Mouse (Mus musculus) hindbrain, embryonic 12.5 days (tissue): ENCODE data around the gene Dmbt1. TPM values are rescaled to one million over a fixed set of nuclear protein-coding genes. Genes with fewer than 3 reads are reported as not detected.

Experiments
- ATAC-seq: fragments of 200-750 bp; cut with Nextera tagmentation; 2 replicates; pipeline ENCODE4 v1.8.0; 2017; ENCODE audit warnings: moderate TSS enrichment; ENCODE audit not compliant: low FRiP score
- H3K27ac ChIP-seq: fragments of 300-500 bp; sonication (generic); 2 replicates; pipeline ENCODE4 v1.5.1; 2016; ENCODE audit warnings: mild to moderate bottlenecking
- H3K27me3 ChIP-seq: fragments of 300-500 bp; sonication (generic); 2 replicates; pipeline ENCODE4 v1.6.1; 2016; ENCODE audit warnings: mild to moderate bottlenecking
- H3K36me3 ChIP-seq: fragments of 300-500 bp; sonication (generic); 2 replicates; pipeline ENCODE4 v1.6.1; 2016; ENCODE audit warnings: mild to moderate bottlenecking
- H3K4me1 ChIP-seq: fragments of 300-500 bp; sonication (generic); 2 replicates; pipeline ENCODE4 v1.6.1; 2016
- H3K4me2 ChIP-seq: fragments of 300-500 bp; sonication (generic); replicated peaks from 2 replicates; pipeline ENCODE4 v1.6.1; 2016; ENCODE audit warnings: mild to moderate bottlenecking
- H3K4me3 ChIP-seq: fragments of 300-500 bp; sonication (generic); 2 replicates; pipeline ENCODE4 v1.5.1; 2016; ENCODE audit warnings: mild to moderate bottlenecking
- H3K9ac ChIP-seq: fragments of 300-500 bp; sonication (generic); 2 replicates; pipeline ENCODE4 v1.6.1; 2016; ENCODE audit warnings: mild to moderate bottlenecking, moderate library complexity
- H3K9me3 ChIP-seq: fragments of 300-500 bp; sonication (generic); replicated peaks from 2 replicates; pipeline ENCODE4 v1.6.1; 2016; ENCODE audit warnings: mild to moderate bottlenecking
- WGBS: fragments of 180-500 bp; shearing (Covaris S2); methylation state at CpG from one replicate; pipeline ENCODE4 v1.1.7; 2016; 5-methylcytosine and 5-hydroxymethylcytosine counted together
- polyA plus RNA-seq: library from polyadenylated mRNA; unstranded; fragments of >200 nt; fragmentation: Nextera tagmentation; extraction: Ambion mirVana; gene quantifications from 2 replicates; pipeline ENCODE4 v1.2.1, GENCODE M21; 2016

Gene Dmbt1
- polyA plus RNA-seq, result not detected in 2 replicates

- Histone ChIP-seq H3K4me2 (no peak within 1 kb of the TSS), H3K27me3 (no peaks in the 10 kb centered on the region), H3K27ac (no peak within 1 kb of the TSS), H3K9me3 (no peaks in the 10 kb centered on the region), H3K4me3 (no peak within 1 kb of the TSS), H3K9ac (no peak within 1 kb of the TSS), H3K36me3 (no peaks in the 10 kb centered on the region), H3K4me1 (no peaks in the 10 kb centered on the region)
- no peak for ATAC-seq
- 84% methylated on average over 5 of the region's 5 CpGs for WGBS
Observed at GRCm38 (mm10) chr7:131031755-131032154, at the start of gene Dmbt1. Dmbt1 (plus strand) TSS chr7:131032053.

GRCm38 (mm10) chr7:130982371-130982770 is 49.5 kb upstream of the Dmbt1 start:
- 33% methylated on average over 4 of the region's 4 CpGs for WGBS
- Histone ChIP-seq H3K4me1 (peaks cover 5% of the 10 kb centered on the region; the same call in 1 of the 2 replicates), H3K9me3 (no peaks in the 10 kb centered on the region), H3K27ac (no peak overlapping the region), H3K9ac (no peak overlapping the region), H3K4me3 (no peak overlapping the region), H3K27me3 (no peaks in the 10 kb centered on the region), H3K4me2 (no peak overlapping the region), H3K36me3 (no peaks in the 10 kb centered on the region)
- ATAC-seq, result no peak

GRCm38 (mm10) chr7:130982881-130983280 is 49.0 kb upstream of the Dmbt1 start:
- Histone ChIP-seq H3K9ac (no peak overlapping the region), H3K27me3 (no peaks in the 10 kb centered on the region), H3K4me2 (no peak overlapping the region), H3K4me1 (peaks cover 5% of the 10 kb centered on the region; the same call in 1 of the 2 replicates), H3K9me3 (no peaks in the 10 kb centered on the region), H3K4me3 (no peak overlapping the region), H3K36me3 (no peaks in the 10 kb centered on the region), H3K27ac (no peak overlapping the region)
- WGBS, result 79% methylated on average over 3 of the region's 3 CpGs
- ATAC-seq, result no peak

GRCm38 (mm10) chr7:130984294-130984693 is 47.6 kb upstream of the Dmbt1 start:
- no peak for ATAC-seq
- Histone ChIP-seq H3K9ac (no peak overlapping the region), H3K27ac (no peak overlapping the region), H3K4me3 (no peak overlapping the region), H3K9me3 (no peaks in the 10 kb centered on the region), H3K27me3 (no peaks in the 10 kb centered on the region), H3K4me2 (no peak overlapping the region), H3K4me1 (peaks cover 5% of the 10 kb centered on the region; the same call in 1 of the 2 replicates), H3K36me3 (no peaks in the 10 kb centered on the region)
- 83% methylated on average over 7 of the region's 7 CpGs for WGBS

- no peaks in the 10 kb centered on the region for H3K36me3 ChIP-seq
- no peak overlapping the region for H3K9ac ChIP-seq
- WGBS, result 76% methylated on average over 12 of the region's 12 CpGs
- H3K27me3 ChIP-seq, result no peaks in the 10 kb centered on the region
- ATAC-seq, result no peak
- peaks cover 5% of the 10 kb centered on the region; the same call in 1 of the 2 replicates for H3K4me1 ChIP-seq
- no peak overlapping the region for H3K4me3 ChIP-seq
- H3K27ac ChIP-seq, result no peak overlapping the region
- no peaks in the 10 kb centered on the region for H3K9me3 ChIP-seq
- no peak overlapping the region for H3K4me2 ChIP-seq
Observed at GRCm38 (mm10) chr7:130985193-130985592, 46.7 kb upstream of the Dmbt1 start.

GRCm38 (mm10) chr7:130985716-130986115 is 46.1 kb upstream of the Dmbt1 start:
- Histone ChIP-seq H3K27me3 (no peaks in the 10 kb centered on the region), H3K9ac (no peak overlapping the region), H3K4me2 (no peak overlapping the region), H3K4me3 (no peak overlapping the region), H3K4me1 (peaks cover 5% of the 10 kb centered on the region; the same call in 1 of the 2 replicates), H3K27ac (no peak overlapping the region), H3K9me3 (no peaks in the 10 kb centered on the region), H3K36me3 (no peaks in the 10 kb centered on the region)
- WGBS, result 77% methylated on average over 3 of the region's 3 CpGs
- ATAC-seq, result no peak

- Histone ChIP-seq H3K27me3 (no peaks in the 10 kb centered on the region), H3K9me3 (no peaks in the 10 kb centered on the region), H3K36me3 (no peaks in the 10 kb centered on the region), H3K4me1 (no peaks in the 10 kb centered on the region), H3K4me3 (no peak overlapping the region), H3K27ac (no peak overlapping the region), H3K9ac (no peak overlapping the region), H3K4me2 (no peak overlapping the region)
- WGBS, result 72% methylated on average over 5 of the region's 5 CpGs
- ATAC-seq, result no peak
Observed at GRCm38 (mm10) chr7:130988146-130988545, 43.7 kb upstream of the Dmbt1 start.

GRCm38 (mm10) chr7:130989371-130989770 is 42.5 kb upstream of the Dmbt1 start:
- Histone ChIP-seq H3K9me3 (no peaks in the 10 kb centered on the region), H3K4me2 (no peak overlapping the region), H3K27me3 (no peaks in the 10 kb centered on the region), H3K27ac (no peak overlapping the region), H3K4me1 (no peaks in the 10 kb centered on the region), H3K36me3 (no peaks in the 10 kb centered on the region), H3K9ac (no peak overlapping the region), H3K4me3 (no peak overlapping the region)
- ATAC-seq, result no peak
- 55% methylated on average over 3 of the region's 3 CpGs for WGBS

GRCm38 (mm10) chr7:130991174-130991789 is 40.6 kb upstream of the Dmbt1 start:
- Histone ChIP-seq H3K4me2 (no peak overlapping the region), H3K27ac (no peak overlapping the region), H3K4me3 (no peak overlapping the region), H3K27me3 (no peaks in the 10 kb centered on the region), H3K9me3 (no peaks in the 10 kb centered on the region), H3K36me3 (no peaks in the 10 kb centered on the region), H3K4me1 (no peaks in the 10 kb centered on the region), H3K9ac (no peak overlapping the region)
- WGBS, result 94% methylated on average over 13 of the region's 13 CpGs
- no peak for ATAC-seq

- 56% methylated on average over 8 of the region's 8 CpGs for WGBS
- no peak overlapping the region for H3K27ac ChIP-seq
- H3K9me3 ChIP-seq, result no peaks in the 10 kb centered on the region
- H3K36me3 ChIP-seq, result no peaks in the 10 kb centered on the region
- no peaks in the 10 kb centered on the region for H3K4me1 ChIP-seq
- H3K27me3 ChIP-seq, result 0 out of 2 replicates have a peak, but pooled peaks cover 2% of the 10 kb centered on the region
- no peak overlapping the region for H3K4me3 ChIP-seq
- no peak for ATAC-seq
- H3K4me2 ChIP-seq, result no peak overlapping the region
- no peak overlapping the region for H3K9ac ChIP-seq
Observed at GRCm38 (mm10) chr7:130993907-130994306, 37.9 kb upstream of the Dmbt1 start.

GRCm38 (mm10) chr7:131001976-131002726 is 29.7 kb upstream of the Dmbt1 start:
- peaks cover 12% of the 10 kb centered on the region; the same call in 1 of the 2 replicates for H3K9me3 ChIP-seq
- H3K4me1 ChIP-seq, result no peaks in the 10 kb centered on the region
- no peaks in the 10 kb centered on the region for H3K36me3 ChIP-seq
- H3K27ac ChIP-seq, result no peak overlapping the region
- no peak overlapping the region for H3K4me3 ChIP-seq
- 88% methylated on average over 12 of the region's 12 CpGs for WGBS
- no peak overlapping the region for H3K9ac ChIP-seq
- no peak overlapping the region for H3K4me2 ChIP-seq
- no peak for ATAC-seq
- H3K27me3 ChIP-seq, result no peaks in the 10 kb centered on the region

- 87% methylated on average over 5 of the region's 5 CpGs for WGBS
- H3K27me3 ChIP-seq, result no peaks in the 10 kb centered on the region
- H3K36me3 ChIP-seq, result no peaks in the 10 kb centered on the region
- H3K9me3 ChIP-seq, result peaks cover 12% of the 10 kb centered on the region; the same call in 1 of the 2 replicates
- H3K4me2 ChIP-seq, result no peak overlapping the region
- ATAC-seq, result no peak
- no peak overlapping the region for H3K27ac ChIP-seq
- H3K4me3 ChIP-seq, result no peak overlapping the region
- no peaks in the 10 kb centered on the region for H3K4me1 ChIP-seq
- no peak overlapping the region for H3K9ac ChIP-seq
Observed at GRCm38 (mm10) chr7:131004071-131004470, 27.8 kb upstream of the Dmbt1 start.
